Mouse (Mus musculus): ENCODE results near the gene Ciao2b.

GRCm38 (mm10) chr8:104607944-104608343, 33.8 kb downstream of the Ciao2b start:
- TF ChIP-seq CTCF (IDR thresholded peaks at IDR 0.05; ENCODE audit: low read depth) (no peak), EP300 (IDR thresholded peaks at IDR 0.05; ENCODE audit: low read depth) (no peak)

Measured in liver, postnatal 0 days (tissue).